In genomic region chr17:59877791-59878190, GRCm38 (mm10) we compare ENCODE assay signal across 24 mouse cellular contexts.
DNase-seq lines count a peak whose midpoint lies in the region; TF ChIP-seq lines count a peak whose summit lies in the region.
"Had no signal": no experiment of that assay in that cellular context is flagged by ENCODE, and none has a peak within 500 bp of the region (broad histone marks: within the 10 kb centered on the region; RNA-seq: fewer than 3 reads in every experiment).

No protein-coding gene starts in this region.

- intact Hi-C loops in left cerebral cortex, postnatal 4 days (cut with DNase I): no loop called here
- intact Hi-C loops in left cerebral cortex, postnatal 14 days (cut with DNase I): no loop called here

- no peaks in the 10 kb centered on the region for H3K4me1 ChIP-seq in cerebellum, adult 2 months (ENCODE audit: control insufficient read depth, insufficient read depth, low read length)
- no peaks in the 10 kb centered on the region for H3K4me1 ChIP-seq in limb, embryonic 10.5 days
- H3K4me1 ChIP-seq: forebrain, embryonic 15.5 days; heart, embryonic 12.5 days; heart, embryonic 15.5 days; hindbrain, embryonic 10.5 days had no signal

- no peaks in the 10 kb centered on the region for H3K9me3 ChIP-seq in limb, embryonic 10.5 days (replicated peaks)
- H3K9me3 ChIP-seq: forebrain, embryonic 15.5 days; heart, embryonic 12.5 days; heart, embryonic 15.5 days; hindbrain, embryonic 10.5 days had no signal

- H3K4me3 ChIP-seq in cerebellum, adult 2 months (replicated peaks; ENCODE audit: insufficient read depth, low read depth, low read length): no peak overlapping the region
- no peak overlapping the region for H3K4me3 ChIP-seq in limb, embryonic 10.5 days
- H3K4me3 ChIP-seq: forebrain, embryonic 15.5 days; heart, embryonic 12.5 days; heart, embryonic 15.5 days; hindbrain, embryonic 10.5 days had no signal

- TF ChIP-seq CTCF in cerebellum, adult 2 months (IDR thresholded peaks at IDR 0.05; ENCODE audit: borderline replicate concordance, insufficient read depth, low read depth, low read length): no peak

- 61% methylated on average over 4 of the region's 4 CpGs for WGBS in cerebellum, adult 2 months
- 95% methylated on average over 4 of the region's 4 CpGs for WGBS in limb, embryonic 10.5 days

- DNase-seq in cerebellum, postnatal 14 days: peak; percentile 26 to 45
- no peak for DNase-seq in cerebellum, adult 2 months
- DNase-seq in left cerebral cortex, postnatal 4 days: peak; percentile 46
- DNase-seq in left cerebral cortex, postnatal 14 days (ENCODE audit: low spot score in 2 of 2): no peak
- peak; percentile 42 for DNase-seq in retina, embryonic 14.5 days (ENCODE audit: low spot score)
- DNase-seq in limb, embryonic 10.5 days (ENCODE audit: low spot score): no peak
- DNase-seq: adrenal gland, postnatal 10 days; adrenal gland, postnatal 36 days; B cell, adult 2 months; cerebellum, adult 11-12 months; cerebellum, adult 9-11 months; gastrocnemius, postnatal 25 days; heart, adult 18-20 months; heart, postnatal 10 days; heart, postnatal 36 days; kidney, adult 11 months had no signal

- H3K27ac ChIP-seq in cerebellum, adult 2 months (ENCODE audit: insufficient read depth, low read length): no peak overlapping the region
- H3K27ac ChIP-seq in limb, embryonic 10.5 days: no peak overlapping the region
- H3K27ac ChIP-seq: forebrain, embryonic 15.5 days; heart, embryonic 15.5 days; hindbrain, embryonic 10.5 days; hindbrain, embryonic 14.5 days had no signal

- no peaks in the 10 kb centered on the region for H3K27me3 ChIP-seq in cerebellum, adult 2 months (ENCODE audit: control insufficient read depth, insufficient read depth, low read length)
- H3K27me3 ChIP-seq in limb, embryonic 10.5 days (ENCODE audit: low read depth, poor library complexity, severe bottlenecking): no peaks in the 10 kb centered on the region
- H3K27me3 ChIP-seq: CH12.LX; forebrain, embryonic 15.5 days; heart, embryonic 12.5 days; heart, embryonic 15.5 days; Patski had no signal

- no peaks in the 10 kb centered on the region for H3K36me3 ChIP-seq in limb, embryonic 10.5 days
- H3K36me3 ChIP-seq: forebrain, embryonic 15.5 days; G1E; heart, embryonic 12.5 days; heart, embryonic 15.5 days; hindbrain, embryonic 10.5 days had no signal

- TF ChIP-seq POLR2A in cerebellum, adult 2 months (IDR thresholded peaks at IDR 0.05; ENCODE audit: borderline replicate concordance, insufficient read depth, low read length): no peak

Comparison
In these comparisons a context has a peak if more than half of its experiments do, and no peak if none do; other contexts are left out.
1. DNase-seq: peak in cerebellum, postnatal 14 days (2 of 2), left cerebral cortex, postnatal 4 days (single experiment) and retina, embryonic 14.5 days (single experiment); none in cerebellum, adult 2 months (0 of 2), left cerebral cortex, postnatal 14 days (0 of 2) and limb, embryonic 10.5 days (single experiment).